In genomic region chr1:75413749-75414148, GRCm38 (mm10) we compare ENCODE assay signal across 8 mouse cellular contexts. TPM values are rescaled to one million over a fixed set of nuclear protein-coding genes. Genes with fewer than 3 reads are reported as not detected.
A peak's percentile ranks its signal among the peaks of the same experiment; 100 is the strongest.
DNase-seq lines count a peak whose midpoint lies in the region; ATAC-seq and TF ChIP-seq lines count a peak whose summit lies in the region.

No protein-coding gene starts in this region.

- H3K36me3 ChIP-seq in heart, embryonic 13.5 days, result peaks cover 94% of the 10 kb centered on the region
- peaks cover 24% of the 10 kb centered on the region for H3K36me3 ChIP-seq in heart, embryonic 11.5 days (ENCODE audit: control insufficient read depth, insufficient read depth, low read length)
- no peaks in the 10 kb centered on the region for H3K36me3 ChIP-seq in G1E (replicated peaks)

- H3K9me3 ChIP-seq in heart, embryonic 13.5 days, result no peaks in the 10 kb centered on the region
- no peaks in the 10 kb centered on the region for H3K9me3 ChIP-seq in heart, embryonic 11.5 days (replicated peaks; ENCODE audit: control insufficient read depth, low read length)
- H3K9me3 ChIP-seq in G1E (replicated peaks), result no peaks in the 10 kb centered on the region

- intact Hi-C loops in gastrocnemius, postnatal 14 days (cut with DNase I; ENCODE audit: low total_unique reads), result no loop called here

- peak; percentile 65 for TF ChIP-seq CTCF in G1E (IDR thresholded peaks at IDR 0.05; ENCODE audit: low read depth, low read length)

- H3K4me2 ChIP-seq in heart, embryonic 13.5 days, result no peak overlapping the region
- no peak overlapping the region for H3K4me2 ChIP-seq in heart, embryonic 11.5 days

- peak overlapping the region; percentile 59 for H3K27ac ChIP-seq in heart, embryonic 13.5 days (replicated peaks)
- no peak overlapping the region for H3K27ac ChIP-seq in heart, embryonic 11.5 days (ENCODE audit: low read depth, low read length)

- no peak for ATAC-seq in heart, embryonic 13.5 days (ENCODE audit: extremely low read depth, insufficient number of reproducible peaks, low FRiP score, low TSS enrichment)
- ATAC-seq in heart, embryonic 11.5 days (replicated peaks; ENCODE audit: insufficient number of reproducible peaks, low FRiP score, low TSS enrichment), result no peak
- no peak for ATAC-seq in G1E (ENCODE audit: extremely low read depth, insufficient number of reproducible peaks, low FRiP score, poor library complexity, severe bottlenecking)
- ATAC-seq in megakaryocyte-erythroid progenitor cell, adult 5-6 weeks (replicated peaks; ENCODE audit: low FRiP score, low TSS enrichment, poor library complexity, severe bottlenecking), result peak; percentile 71; the same call in 1 of the 2 replicates

- DNase-seq in 3T3-L1 (ENCODE audit: low read depth, low spot score) (peak; percentile 29), G1E (ENCODE audit: low spot score) (peak; percentile 66)
- DNase-seq in embryo, embryonic 11 days, result peak; percentile 50
- no peak for DNase-seq in urinary bladder, postnatal 4 days (ENCODE audit: low spot score in 2 of 2)
- DNase-seq in gastrocnemius, postnatal 14 days, result no peak

- H3K27me3 ChIP-seq in heart, embryonic 13.5 days (replicated peaks), result no peaks in the 10 kb centered on the region
- H3K27me3 ChIP-seq in heart, embryonic 11.5 days (ENCODE audit: control insufficient read depth, insufficient read depth, low read length), result no peaks in the 10 kb centered on the region; the same call in 1 of the 2 replicates
- peaks cover 62% of the 10 kb centered on the region for H3K27me3 ChIP-seq in G1E (ENCODE audit: insufficient read depth, low read length)

- H3K4me1 ChIP-seq in heart, embryonic 13.5 days, result peaks cover 38% of the 10 kb centered on the region
- peaks cover 12% of the 10 kb centered on the region; the same call in 1 of the 2 replicates for H3K4me1 ChIP-seq in heart, embryonic 11.5 days (ENCODE audit: control insufficient read depth, insufficient read depth, low read length)
- 0 out of 2 replicates have a peak, but pooled peaks cover 5% of the 10 kb centered on the region for H3K4me1 ChIP-seq in G1E (ENCODE audit: insufficient read depth, low read depth, low read length)

- 51% methylated on average over 3 of the region's 3 CpGs for WGBS in heart, embryonic 13.5 days
- WGBS in heart, embryonic 11.5 days (ENCODE audit: insufficient replicate concordance), result 50% methylated on average over 3 of the region's 3 CpGs

- H3K4me3 ChIP-seq in heart, embryonic 13.5 days, result no peak overlapping the region
- H3K4me3 ChIP-seq in heart, embryonic 11.5 days (ENCODE audit: low read depth, low read length), result no peak overlapping the region
- no peak overlapping the region for H3K4me3 ChIP-seq in G1E (ENCODE audit: low read depth, low read length)

- 0 out of 2 replicates have a peak overlapping the region, but pooled peaks have one; percentile 61 for H3K9ac ChIP-seq in heart, embryonic 13.5 days
- no peak overlapping the region for H3K9ac ChIP-seq in heart, embryonic 11.5 days (ENCODE audit: low read depth, low read length)

RNA-seq across cellular contexts. Expression of gene Gmppa, which starts 22.0 kb away (rescaled TPM):
- polyA plus RNA-seq in heart, embryonic 13.5 days (2015; fragmentation: Nextera tagmentation; extraction: Ambion mirVana), result 70.7 and 73.7 TPM in 2 replicates
- 49.8 and 57.2 TPM in 2 replicates for polyA plus RNA-seq in heart, embryonic 11.5 days (2014; fragmentation: Nextera tagmentation; extraction: Ambion mirVana)
- 179 and 182 TPM in 2 replicates for total RNA-seq in G1E (2014; fragmentation: Nextera tagmentation)
- 178 and 183 TPM in 2 replicates for total RNA-seq in G1E (2017)
- 328 and 349 TPM in 2 replicates for polyA plus RNA-seq in G1E (2012)
- 70.3 and 92.5 TPM in 2 replicates for total RNA-seq in megakaryocyte-erythroid progenitor cell, adult 5-6 weeks (2014; fragmentation: Nextera tagmentation)
- total RNA-seq in megakaryocyte-erythroid progenitor cell, adult 5-6 weeks (2017), result 35.0 and 52.6 TPM in 2 replicates
- 10 to 100 TPM; 34.5 to 38.7 TPM for total RNA-seq in gastrocnemius, postnatal 14 days (2021)

RNA-seq across cellular contexts. Expression of gene Asic4, which starts 36.5 kb away (rescaled TPM):
- 0.28 and 0.31 TPM in 2 replicates for polyA plus RNA-seq in heart, embryonic 13.5 days (2015; fragmentation: Nextera tagmentation; extraction: Ambion mirVana)
- 0.11 TPM in 2 replicates for polyA plus RNA-seq in heart, embryonic 11.5 days (2014; fragmentation: Nextera tagmentation; extraction: Ambion mirVana)
- total RNA-seq in G1E (2014; fragmentation: Nextera tagmentation), result 1.1 and 2.9 TPM in 2 replicates
- 1.7 and 2.6 TPM in 2 replicates for total RNA-seq in G1E (2017)
- polyA plus RNA-seq in G1E (2012), result 8.7 and 8.8 TPM in 2 replicates
- total RNA-seq in megakaryocyte-erythroid progenitor cell, adult 5-6 weeks (2014; fragmentation: Nextera tagmentation), result not detected in 2 replicates
- total RNA-seq in megakaryocyte-erythroid progenitor cell, adult 5-6 weeks (2017), result not detected in 2 replicates
- not detected for total RNA-seq in gastrocnemius, postnatal 14 days (2021)

RNA-seq across cellular contexts. Expression of gene Speg, which starts 38.7 kb away (rescaled TPM):
- 55.1 and 58.8 TPM in 2 replicates for polyA plus RNA-seq in heart, embryonic 13.5 days (2015; fragmentation: Nextera tagmentation; extraction: Ambion mirVana)
- 60.7 and 66.5 TPM in 2 replicates for polyA plus RNA-seq in heart, embryonic 11.5 days (2014; fragmentation: Nextera tagmentation; extraction: Ambion mirVana)
- total RNA-seq in G1E (2014; fragmentation: Nextera tagmentation) (1.9 and 7.7 TPM in 2 replicates), G1E (2017) (1.9 and 2.3 TPM in 2 replicates)
- 10.3 and 12.6 TPM in 2 replicates for polyA plus RNA-seq in G1E (2012)
- total RNA-seq in megakaryocyte-erythroid progenitor cell, adult 5-6 weeks (2014; fragmentation: Nextera tagmentation), result not detected in 2 replicates
- 0.19 TPM in 1 of 2 replicates, not detected in the other for total RNA-seq in megakaryocyte-erythroid progenitor cell, adult 5-6 weeks (2017)
- total RNA-seq in gastrocnemius, postnatal 14 days (2021), result 100 to 1,000 TPM; 167 to 173 TPM

RNA-seq across cellular contexts. Expression of gene Des, which starts 53.6 kb away (rescaled TPM):
- polyA plus RNA-seq in heart, embryonic 13.5 days (2015; fragmentation: Nextera tagmentation; extraction: Ambion mirVana), result 393 and 426 TPM in 2 replicates
- 428 and 477 TPM in 2 replicates for polyA plus RNA-seq in heart, embryonic 11.5 days (2014; fragmentation: Nextera tagmentation; extraction: Ambion mirVana)
- total RNA-seq in G1E (2014; fragmentation: Nextera tagmentation), result 12.9 and 19.0 TPM in 2 replicates
- total RNA-seq in G1E (2017), result 3.4 and 5.6 TPM in 2 replicates
- 12.7 and 13.8 TPM in 2 replicates for polyA plus RNA-seq in G1E (2012)
- not detected in 2 replicates for total RNA-seq in megakaryocyte-erythroid progenitor cell, adult 5-6 weeks (2014; fragmentation: Nextera tagmentation)
- not detected in 2 replicates for total RNA-seq in megakaryocyte-erythroid progenitor cell, adult 5-6 weeks (2017)
- 1,000 to 10,000 TPM; 1,553 to 1,562 TPM for total RNA-seq in gastrocnemius, postnatal 14 days (2021)

Comparison
In these comparisons a context has a peak if more than half of its experiments do, and no peak if none do; other contexts are left out.
1. DNase-seq: peak in 3T3-L1 (single experiment), G1E (single experiment) and embryo, embryonic 11 days (single experiment); none in urinary bladder, postnatal 4 days (0 of 2) and gastrocnemius, postnatal 14 days (single experiment).
2. RNA of gene Speg, which starts 38.7 kb away (total RNA-seq): 167 to 173 TPM in gastrocnemius, postnatal 14 days; 1.9 to 7.7 TPM in G1E and 0.19 TPM in megakaryocyte-erythroid progenitor cell, adult 5-6 weeks; every median in the first group is over 10 times any median in the second.